Mouse (Mus musculus): Measurements from ENCODE around the gene Ear6.
A peak's percentile ranks its signal among the peaks of the same experiment; 100 is the strongest.

Ear6 gene

DNA sequence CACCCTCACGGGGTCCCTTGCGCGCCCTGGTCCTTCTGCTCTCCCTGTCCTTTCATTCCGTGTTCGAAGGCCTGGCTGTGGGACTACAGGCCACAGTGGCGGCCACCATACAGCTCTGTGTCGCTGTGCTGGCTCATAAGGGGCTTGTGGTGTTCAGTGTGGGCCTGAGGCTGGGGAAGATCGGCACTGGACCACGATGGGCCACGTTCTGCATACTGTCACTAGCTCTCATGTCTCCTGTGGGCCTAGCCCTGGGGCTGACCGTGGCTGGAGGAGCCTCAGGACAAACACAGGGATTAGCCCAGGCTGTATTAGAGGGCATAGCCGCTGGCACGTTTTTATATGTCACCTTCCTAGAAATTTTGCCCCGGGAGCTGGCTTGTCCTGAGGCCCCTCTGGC, 41.6 kb downstream of the Ear6 start:
- DNase-seq (ENCODE audit: low spot score): no peak

DNA sequence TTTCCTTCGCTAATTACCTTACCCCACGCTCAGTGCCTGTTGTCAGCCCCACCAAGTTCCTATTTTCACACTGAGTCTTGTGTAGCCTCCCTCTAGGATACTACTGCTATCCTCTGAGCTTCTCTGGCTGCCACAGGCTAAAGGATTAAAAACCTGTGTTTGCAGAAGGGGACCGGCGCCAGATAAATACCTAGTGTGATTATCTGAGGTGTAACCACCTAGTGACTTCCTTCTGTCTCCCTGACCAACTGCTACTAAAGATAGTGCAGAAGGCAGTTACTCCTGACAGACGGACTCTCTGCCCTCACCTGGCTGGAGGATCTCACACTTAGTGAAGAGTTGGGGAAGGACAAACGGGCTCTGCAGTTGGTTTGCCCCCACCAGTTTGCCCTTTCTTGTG, 42.5 kb downstream of the Ear6 start:
- no peak for DNase-seq (ENCODE audit: low spot score)

DNA sequence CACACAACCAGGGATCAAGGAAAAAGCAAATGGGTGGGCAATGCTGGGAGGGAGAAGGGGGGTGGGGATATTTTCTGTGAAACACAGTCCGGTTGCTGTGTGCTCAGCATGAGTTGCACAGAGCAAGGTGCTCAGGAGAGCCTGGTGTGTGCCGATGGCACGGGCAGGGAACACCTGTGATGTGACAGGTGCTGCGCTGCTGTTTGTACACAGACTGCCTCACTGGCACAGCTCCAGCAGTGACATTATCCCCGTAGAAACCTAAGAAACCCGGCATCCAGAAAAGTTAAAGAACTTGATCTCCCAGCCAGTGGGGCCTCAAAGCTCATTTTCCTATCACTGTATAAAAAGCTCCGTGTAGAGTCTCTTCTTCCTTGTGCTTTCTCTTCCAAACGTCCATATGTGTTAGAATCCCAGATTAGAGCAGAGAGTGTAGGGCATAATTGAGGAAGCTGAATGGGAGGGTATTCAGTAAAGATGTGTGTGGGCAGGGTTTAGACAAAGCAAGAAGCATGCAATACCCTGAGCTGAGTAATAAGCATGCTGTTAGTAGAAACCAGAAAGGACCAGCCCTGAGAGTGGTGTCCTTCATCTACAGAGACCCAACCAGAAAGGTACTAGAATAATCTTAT, 43.2 kb downstream of the Ear6 start:
- no peak for DNase-seq (ENCODE audit: low spot score)

DNA sequence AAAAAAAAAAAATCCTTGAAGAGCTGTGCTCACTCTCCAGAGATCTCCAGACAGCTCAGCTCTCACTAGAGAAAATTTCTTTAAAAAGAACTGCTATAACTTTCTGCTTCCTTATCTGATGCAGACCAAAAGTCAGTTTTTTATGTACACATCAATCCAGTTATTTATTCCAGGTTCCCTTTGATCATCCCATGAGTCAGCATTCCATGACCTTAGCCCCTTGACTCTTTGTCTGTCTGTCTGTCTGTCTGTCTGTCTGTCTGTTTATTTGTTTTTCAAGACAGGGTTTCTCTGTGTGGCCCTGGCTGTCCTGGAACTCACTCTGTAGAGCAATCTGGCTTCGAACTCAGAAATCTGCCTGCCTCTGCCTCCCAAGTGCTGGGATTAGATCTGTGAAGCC, 45.9 kb downstream of the Ear6 start:
- DNase-seq (ENCODE audit: low spot score): no peak

DNA sequence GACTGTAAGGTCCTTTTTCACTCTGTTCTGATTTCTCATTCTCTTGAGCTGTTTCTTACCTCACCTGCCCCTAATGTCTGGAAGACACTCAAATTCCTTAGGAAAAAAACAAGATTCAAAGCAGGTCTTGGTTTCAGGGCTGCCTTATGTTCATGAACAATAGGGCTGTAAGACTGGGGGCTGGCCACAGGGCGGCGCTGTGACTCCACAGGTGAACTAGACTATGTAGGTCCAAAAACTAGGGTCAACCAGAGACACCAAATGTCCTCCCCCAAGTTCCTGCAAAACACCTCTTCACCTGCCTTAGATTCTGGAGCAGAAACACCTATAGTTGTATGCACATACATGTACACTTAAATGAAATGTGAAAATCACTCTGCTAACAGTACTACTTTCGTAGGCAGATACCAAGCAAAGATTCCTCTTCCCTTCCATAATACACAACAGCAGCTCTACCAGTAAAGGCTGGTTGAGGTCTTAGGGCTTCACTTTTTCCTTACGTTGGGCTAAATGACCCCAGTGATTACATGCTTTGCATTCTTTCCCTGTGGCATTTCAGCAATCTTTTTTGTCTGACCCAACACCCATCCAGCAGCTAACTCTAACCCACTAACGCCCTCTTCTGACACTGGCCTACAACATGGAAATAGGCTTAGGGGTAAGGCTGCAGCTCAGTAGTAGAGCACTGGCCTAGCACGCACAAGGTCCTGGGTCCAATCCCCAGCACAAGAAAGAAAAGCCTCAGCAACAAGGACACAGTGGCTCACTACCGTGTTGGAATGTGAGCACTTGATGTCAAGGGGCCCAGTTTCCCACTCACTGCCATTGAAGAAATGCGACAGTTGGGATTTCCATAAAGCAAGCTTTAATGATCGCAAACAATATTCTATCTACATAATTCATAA, 49.6 kb downstream of the Ear6 start:
- DNase-seq (ENCODE audit: low spot score): peak; percentile 85

DNA sequence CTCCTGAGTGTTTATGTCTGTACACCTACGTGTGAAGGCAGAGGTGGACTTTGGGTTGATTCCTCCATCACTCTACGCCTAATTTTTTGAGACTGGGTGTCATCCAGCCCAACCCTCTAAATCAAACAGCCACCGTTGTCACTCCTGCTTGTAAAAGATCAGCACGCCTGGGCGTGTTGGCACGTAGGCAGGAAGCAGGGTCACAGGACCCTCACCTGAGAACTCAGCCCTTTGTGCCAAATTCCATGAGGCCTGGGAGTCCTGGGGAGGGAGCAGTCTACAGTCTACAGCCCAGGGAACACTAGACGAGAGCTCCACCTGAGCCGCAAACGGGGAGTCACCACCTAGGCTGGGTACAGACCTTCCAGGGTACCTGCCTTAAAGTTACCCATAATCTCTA, 50.3 kb downstream of the Ear6 start:
- no peak for DNase-seq (ENCODE audit: low spot score)

Data from embryo, embryonic 10.5 days (tissue).